Mouse (Mus musculus) monocyte, adult 59 days (primary cell): ENCODE measurements around the gene Tubb1. TPM values are rescaled to one million over a fixed set of nuclear protein-coding genes. Genes with fewer than 3 reads are reported as not detected.

Experiments used
- total RNA-seq, 2 experiments: library from RNA; stranded (reverse); gene quantifications; one replicate each; pipeline ENCODE4 v1.2.4; 2023

Gene Tubb1
- not detected for total RNA-seq

GRCm38 (mm10) chr2:174450353-174450752 lies at the start of gene Tubb1:
Gene Tubb1 (plus strand): TSS chr2:174450695.

DNA sequence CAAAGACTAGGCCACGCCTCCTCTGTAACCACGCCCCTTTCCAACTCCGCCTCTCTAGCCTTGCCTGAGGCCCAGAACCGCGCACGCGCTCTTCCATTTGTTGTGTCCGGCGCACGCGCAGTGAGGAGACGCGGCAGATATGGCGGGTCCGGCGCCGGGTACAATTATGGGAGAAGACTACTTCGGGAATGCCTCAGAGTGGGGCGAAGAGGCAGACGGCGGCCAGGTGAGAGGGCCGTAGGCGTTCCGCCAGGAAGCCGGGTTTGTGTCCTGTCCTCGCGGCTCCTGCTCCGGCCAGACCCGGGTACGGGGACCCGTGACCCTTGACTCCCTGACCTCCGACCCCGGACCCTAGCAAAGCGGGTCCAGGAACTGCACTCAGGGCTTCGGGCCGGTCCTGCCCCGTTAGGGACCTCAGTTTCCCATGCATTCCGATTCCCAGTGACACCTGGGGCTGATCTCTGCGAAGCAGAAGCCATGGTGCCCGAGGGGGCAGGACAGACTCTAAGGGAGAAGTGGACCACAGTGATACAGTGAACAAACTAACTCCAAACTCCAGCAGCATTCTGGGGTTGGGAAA lies 34.7 kb upstream of the Tubb1 start, which contains the start of gene Nelfcd:
Gene Nelfcd (plus strand): TSS at position 74 of the 580 bp plus-strand sequence.

GRCm38 (mm10) chr2:174438737-174439449 lies 11.6 kb upstream of the Tubb1 start, which contains the start of gene Ctsz:
Gene Ctsz (minus strand): TSS chr2:174439039.

DNA sequence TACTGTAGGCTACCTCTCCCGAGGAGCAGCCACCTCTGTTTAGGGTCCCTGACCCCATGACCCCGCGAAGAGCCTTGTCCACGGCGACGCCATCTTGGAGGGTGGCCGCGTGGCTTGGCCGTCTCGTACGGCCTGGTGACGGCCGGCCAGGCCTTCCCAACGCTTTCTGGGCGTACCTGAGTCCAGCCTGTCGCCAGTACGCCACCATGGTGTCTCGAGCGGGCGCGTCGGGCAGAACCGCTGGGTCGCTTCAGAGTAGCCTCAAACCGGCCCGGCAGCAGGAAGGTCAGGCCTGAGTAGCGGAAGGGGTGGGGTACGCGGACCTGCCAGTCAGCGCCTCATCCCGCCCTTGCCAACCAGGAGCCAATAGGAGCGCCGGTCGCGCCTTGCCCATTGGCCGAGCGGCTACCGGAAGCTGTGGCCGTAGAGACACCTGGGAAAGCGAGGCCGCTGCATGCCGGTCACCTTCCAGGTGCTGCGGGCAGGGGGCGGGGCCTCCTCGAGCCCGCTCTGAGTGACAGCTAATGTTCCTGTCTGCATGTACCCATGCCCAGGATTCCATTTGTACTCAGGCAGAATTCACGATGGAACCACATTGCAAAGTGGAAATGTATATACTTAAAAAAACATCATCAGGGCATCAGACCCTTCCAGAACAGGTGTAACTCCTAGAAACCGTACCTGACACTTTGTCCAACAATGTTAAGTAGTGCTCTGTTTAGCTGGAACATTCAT lies 13.5 kb downstream of the Tubb1 start, which contains the start of gene Atp5e:
Gene Atp5e (minus strand): TSS at position 317 of the 735 bp plus-strand sequence.

DNA sequence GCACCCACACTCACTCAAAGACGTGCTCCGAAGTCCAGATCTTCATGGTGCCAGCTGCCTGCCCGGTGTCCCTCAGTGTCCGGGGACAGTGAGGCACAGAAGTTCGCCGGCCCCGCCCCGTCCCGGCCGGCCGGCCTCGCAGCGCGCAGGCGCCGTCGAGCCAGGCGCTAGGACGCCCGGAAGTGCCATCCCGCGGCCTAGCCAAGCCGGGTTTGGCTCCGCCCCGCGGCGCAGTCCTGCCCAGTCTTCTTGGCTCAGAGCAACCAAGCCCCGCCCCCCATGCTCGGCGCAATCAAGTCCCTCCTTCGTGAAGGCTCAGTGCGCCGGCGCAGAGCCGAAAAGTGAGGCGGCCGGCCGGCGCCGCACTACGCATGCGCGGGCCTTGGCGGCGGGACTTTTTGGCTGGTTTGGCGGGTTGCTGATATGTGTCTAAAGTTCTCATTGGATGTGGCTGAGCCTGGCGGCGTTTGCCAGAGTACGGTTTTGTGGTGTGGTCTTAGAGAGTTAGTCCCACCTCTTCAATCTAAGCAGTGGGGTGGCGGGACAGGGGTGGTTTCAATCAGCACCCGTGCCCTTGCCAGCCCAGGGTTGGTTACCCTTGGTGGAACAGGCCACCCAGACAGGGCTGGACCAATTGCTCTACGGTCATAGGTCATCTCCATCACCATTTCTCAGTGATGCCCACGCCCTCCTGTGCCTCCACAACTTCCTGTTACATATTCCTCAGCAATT lies 22.5 kb downstream of the Tubb1 start, which contains the start of gene Prelid3b:
Gene Prelid3b (minus strand): TSS at position 264 of the 732 bp plus-strand sequence.

Other genes starting within 250 kb of the Tubb1 start
- 100 to 1,000 TPM; 543 to 547 TPM for gene Gnas, start 166.4 kb upstream of the Tubb1 start, total RNA-seq
- gene Gm20721, start 104.0 kb upstream of the Tubb1 start, total RNA-seq: under 1 TPM in 1 of 2 experiments, not detected in 1; 0.45 TPM
- 10 to 100 TPM; 39.4 to 49.4 TPM for gene Nelfcd, start 34.9 kb upstream of the Tubb1 start, total RNA-seq
- 100 to 1,000 TPM; 525 to 543 TPM for gene Ctsz, start 11.7 kb upstream of the Tubb1 start, total RNA-seq
- gene Atp5e, start 13.4 kb downstream of the Tubb1 start, total RNA-seq: 100 to 1,000 TPM; 190 to 197 TPM
- 10 to 100 TPM; 48.9 to 54.9 TPM for gene Prelid3b, start 22.4 kb downstream of the Tubb1 start, total RNA-seq
- 1 to 10 TPM; 1.1 to 1.7 TPM for gene Zfp831, start 192.8 kb downstream of the Tubb1 start, total RNA-seq